Mouse (Mus musculus) gastrocnemius, adult 18-20 months (tissue): ENCODE measurements around the gene A430078G23Rik. TPM values are rescaled to one million over a fixed set of nuclear protein-coding genes. Genes with fewer than 3 reads are reported as not detected.

ENCODE experiments used
- DNase-seq: peaks from one replicate; pipeline ENCODE4 v3.0.0; 2021; ENCODE audit warnings: low spot score
- total RNA-seq, 2 experiments: library from RNA; stranded (reverse); gene quantifications; 2 replicates each; pipeline ENCODE4 v1.2.3; 2021

Gene A430078G23Rik
- total RNA-seq, 2 experiments from 2014 or later: 0.11 TPM; not detected in 1

- DNase-seq: no peak
Observed at GRCm38 (mm10) chr8:3411085-3411484, 57.9 kb downstream of the A430078G23Rik start.

DNA sequence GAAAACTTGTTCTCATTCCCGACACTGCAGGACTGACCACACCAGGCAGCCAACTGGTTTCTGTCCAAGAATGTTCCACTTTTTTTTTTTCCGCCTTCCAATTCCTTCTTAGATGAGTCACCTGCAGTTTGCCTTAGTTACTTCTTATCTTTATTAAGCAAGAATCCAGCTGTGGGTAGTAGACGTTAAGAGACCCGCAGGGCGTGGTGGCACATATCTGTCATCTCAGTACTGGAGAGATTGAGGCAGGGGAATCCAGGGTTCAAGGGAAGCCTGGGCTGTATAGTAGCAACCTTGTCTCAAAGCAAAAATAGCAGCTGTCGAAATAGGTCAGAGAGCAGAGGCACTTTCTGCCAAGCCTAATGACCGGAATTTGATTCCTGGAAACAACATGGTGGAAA, 58.7 kb downstream of the A430078G23Rik start:
- peak; percentile 66 for DNase-seq

DNA sequence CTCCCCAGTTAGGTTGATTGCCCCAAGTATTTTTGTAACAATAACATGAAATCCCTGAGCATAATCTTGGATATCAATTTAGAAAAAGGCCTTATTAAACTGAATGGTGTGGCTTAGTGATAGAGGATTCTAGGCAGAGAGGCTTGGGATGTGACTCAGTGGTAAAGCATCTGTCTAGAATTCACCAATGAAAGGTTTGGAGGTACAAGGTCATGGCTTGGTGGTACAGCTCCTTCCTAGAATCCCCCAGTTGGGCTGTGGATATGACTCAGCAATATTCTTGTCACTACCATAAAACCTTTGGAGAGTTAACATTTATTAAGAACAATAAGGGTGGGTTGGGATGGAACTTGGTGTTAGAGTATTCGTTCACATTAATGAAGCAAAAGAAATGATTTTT, 59.6 kb downstream of the A430078G23Rik start:
- DNase-seq: no peak

DNA sequence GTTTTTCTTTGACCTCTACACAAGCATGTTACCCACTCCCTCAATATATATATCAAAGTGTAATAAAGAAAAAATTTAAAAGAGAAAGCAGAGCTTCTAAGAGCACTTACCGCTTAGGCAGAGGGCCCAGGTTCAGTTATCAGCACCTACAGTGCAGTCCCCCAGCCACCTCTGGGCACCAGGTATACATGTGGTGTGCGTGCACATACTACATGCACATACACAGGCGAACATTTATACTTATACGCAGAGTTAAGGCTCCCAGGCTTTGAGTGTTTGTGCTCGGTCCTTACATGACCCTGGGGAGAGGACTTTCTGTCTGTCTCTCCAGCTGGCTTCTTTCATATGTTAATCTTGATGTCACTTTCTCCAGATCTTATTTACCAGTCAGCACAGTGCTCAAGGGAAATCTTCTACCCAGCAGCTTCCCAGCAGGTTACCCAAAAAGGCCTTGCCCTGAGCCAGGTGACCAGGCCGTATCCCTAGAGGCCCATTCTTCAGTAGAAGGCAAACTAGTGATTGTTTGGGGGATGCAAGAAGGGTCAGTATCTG, 61.5 kb downstream of the A430078G23Rik start:
- no peak for DNase-seq

GRCm38 (mm10) chr8:3415259-3415658, 62.0 kb downstream of the A430078G23Rik start:
- DNase-seq: no peak

DNA sequence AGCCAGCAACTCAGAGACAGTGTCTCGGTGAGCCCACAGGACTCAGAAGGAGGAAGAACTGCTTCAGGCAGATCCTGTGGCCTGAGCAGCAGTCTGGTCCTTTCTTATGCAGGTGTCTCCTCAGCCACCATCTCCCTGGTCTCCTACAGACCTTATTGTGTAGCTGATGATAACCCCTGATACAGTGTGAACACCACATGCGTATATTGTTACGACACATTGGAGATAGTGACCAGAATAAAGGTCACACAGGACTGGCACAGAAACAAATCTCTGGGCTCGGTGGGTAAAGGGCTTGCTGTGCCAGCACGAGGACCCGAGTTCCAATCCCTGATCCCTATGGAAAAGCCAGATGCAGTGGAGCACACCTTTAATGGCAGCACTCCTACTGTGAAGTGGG, 62.4 kb downstream of the A430078G23Rik start:
- no peak for DNase-seq

- no peak for DNase-seq
Observed at GRCm38 (mm10) chr8:3416846-3417245, 63.6 kb downstream of the A430078G23Rik start.

- no peak for DNase-seq
Observed at GRCm38 (mm10) chr8:3417455-3417854, 64.2 kb downstream of the A430078G23Rik start.

- DNase-seq: peak; percentile 19
Observed at GRCm38 (mm10) chr8:3418101-3418500, 64.9 kb downstream of the A430078G23Rik start.

- DNase-seq: no peak
Observed at GRCm38 (mm10) chr8:3420105-3420706, 67.0 kb downstream of the A430078G23Rik start.

DNA sequence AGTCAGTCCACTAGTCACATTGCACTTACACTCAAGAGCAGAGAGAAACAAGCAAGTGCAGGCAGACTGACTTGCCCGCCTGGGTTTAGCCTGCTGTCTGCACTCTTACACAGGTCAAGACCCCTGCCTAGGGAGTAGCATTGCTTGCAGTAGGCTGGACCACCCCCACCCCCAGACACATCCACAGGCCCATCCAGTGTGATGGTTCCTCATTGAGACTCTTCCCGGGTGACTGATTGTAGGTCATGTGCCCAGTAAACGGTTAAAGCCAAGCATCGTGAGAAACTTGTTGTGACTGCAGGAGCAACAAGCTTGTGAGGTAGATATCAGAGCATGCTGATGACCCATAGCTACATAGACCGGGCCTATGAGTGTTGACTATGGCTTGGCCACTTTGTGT, 68.3 kb downstream of the A430078G23Rik start:
- no peak for DNase-seq

GRCm38 (mm10) chr8:3425217-3425616, 72.0 kb downstream of the A430078G23Rik start:
- DNase-seq: no peak

- no peak for DNase-seq
Observed at GRCm38 (mm10) chr8:3426211-3426610, 73.0 kb downstream of the A430078G23Rik start.

DNA sequence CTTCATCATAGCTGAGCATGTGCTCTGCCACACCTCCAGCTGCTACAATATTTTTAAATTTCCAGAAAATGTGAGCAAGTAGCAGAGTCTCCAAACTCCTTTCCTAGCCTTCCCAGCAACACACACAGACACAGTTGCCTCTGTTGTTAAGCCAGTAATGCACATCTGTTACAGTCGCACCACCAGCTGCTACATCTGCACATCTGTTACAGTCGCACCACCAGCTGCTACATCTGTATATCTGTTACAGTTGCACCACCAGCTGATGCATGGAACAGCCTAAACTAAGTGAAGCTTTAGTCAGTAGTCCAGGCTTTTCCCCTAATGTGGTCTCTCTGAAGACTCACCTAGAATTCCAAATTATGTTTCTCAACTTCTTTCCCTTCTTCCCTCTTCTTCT, 75.2 kb downstream of the A430078G23Rik start:
- DNase-seq: no peak

GRCm38 (mm10) chr8:3429966-3430365, 76.8 kb downstream of the A430078G23Rik start:
- DNase-seq: no peak

- DNase-seq: no peak
Observed at GRCm38 (mm10) chr8:3431113-3431512, 77.9 kb downstream of the A430078G23Rik start.

GRCm38 (mm10) chr8:3436492-3436891, 83.3 kb downstream of the A430078G23Rik start:
- DNase-seq: no peak

DNA sequence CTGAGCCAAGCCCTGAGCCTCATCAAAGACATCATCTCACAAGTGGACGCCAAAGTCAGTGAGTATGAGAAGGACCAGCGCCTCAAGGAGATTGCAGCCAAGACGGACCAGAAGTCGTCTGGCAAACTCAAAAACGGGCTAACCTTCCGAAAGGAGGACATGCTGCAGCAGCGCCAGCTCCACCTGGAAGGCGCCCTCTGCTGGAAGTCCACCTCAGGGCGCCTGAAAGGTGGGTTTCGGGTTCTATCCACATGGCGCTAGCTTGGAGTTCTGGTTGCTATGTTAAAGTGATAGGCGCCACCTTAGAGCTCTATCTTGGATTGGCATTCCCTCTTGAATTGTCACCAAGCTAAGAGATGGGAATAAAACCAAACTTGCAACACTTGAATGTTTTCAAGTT, 86.3 kb downstream of the A430078G23Rik start:
- DNase-seq: no peak

Other genes starting within 250 kb of the A430078G23Rik start
- gene Insr, start 73.8 kb upstream of the A430078G23Rik start, total RNA-seq: 10 to 100 TPM; 53.7 to 56.4 TPM
- 10 to 100 TPM in 1 of 2 experiments, 1 to 10 TPM in 1; 8.4 to 10.5 TPM for gene Arhgef18, start 39.6 kb downstream of the A430078G23Rik start, total RNA-seq
- 1 to 10 TPM; 1.9 to 3.2 TPM for gene Pex11g, start 114.3 kb downstream of the A430078G23Rik start, total RNA-seq
- not detected for gene Tex45, start 117.4 kb downstream of the A430078G23Rik start, total RNA-seq
- gene Zfp358, start 139.7 kb downstream of the A430078G23Rik start, total RNA-seq: 10 to 100 TPM; 39.1 to 39.4 TPM
- 10 to 100 TPM; 21.5 to 22.5 TPM for gene Mcoln1, start 147.0 kb downstream of the A430078G23Rik start, total RNA-seq
- 10 to 100 TPM in 1 of 2 experiments, 1 to 10 TPM in 1; 8.0 to 10.0 TPM for gene Pnpla6, start 162.0 kb downstream of the A430078G23Rik start, total RNA-seq
- gene C330021F23Rik, start 214.6 kb downstream of the A430078G23Rik start, total RNA-seq: not detected
- gene Camsap3, start 233.9 kb downstream of the A430078G23Rik start, total RNA-seq: under 1 TPM; 0.26 to 0.41 TPM